Mouse (Mus musculus) T-helper 2 cell (primary cell): Measurements from ENCODE around the gene Scrt2.

Experiments
- in situ Hi-C: fragments of 300-600 bp; cut with MboI, MseI; formaldehyde crosslinking; loops from one replicate; pipeline ENCODE4 v1.15.1; 2025; ENCODE audit warnings: high pct_unique_total_duplicates

The Scrt2 gene

DNA sequence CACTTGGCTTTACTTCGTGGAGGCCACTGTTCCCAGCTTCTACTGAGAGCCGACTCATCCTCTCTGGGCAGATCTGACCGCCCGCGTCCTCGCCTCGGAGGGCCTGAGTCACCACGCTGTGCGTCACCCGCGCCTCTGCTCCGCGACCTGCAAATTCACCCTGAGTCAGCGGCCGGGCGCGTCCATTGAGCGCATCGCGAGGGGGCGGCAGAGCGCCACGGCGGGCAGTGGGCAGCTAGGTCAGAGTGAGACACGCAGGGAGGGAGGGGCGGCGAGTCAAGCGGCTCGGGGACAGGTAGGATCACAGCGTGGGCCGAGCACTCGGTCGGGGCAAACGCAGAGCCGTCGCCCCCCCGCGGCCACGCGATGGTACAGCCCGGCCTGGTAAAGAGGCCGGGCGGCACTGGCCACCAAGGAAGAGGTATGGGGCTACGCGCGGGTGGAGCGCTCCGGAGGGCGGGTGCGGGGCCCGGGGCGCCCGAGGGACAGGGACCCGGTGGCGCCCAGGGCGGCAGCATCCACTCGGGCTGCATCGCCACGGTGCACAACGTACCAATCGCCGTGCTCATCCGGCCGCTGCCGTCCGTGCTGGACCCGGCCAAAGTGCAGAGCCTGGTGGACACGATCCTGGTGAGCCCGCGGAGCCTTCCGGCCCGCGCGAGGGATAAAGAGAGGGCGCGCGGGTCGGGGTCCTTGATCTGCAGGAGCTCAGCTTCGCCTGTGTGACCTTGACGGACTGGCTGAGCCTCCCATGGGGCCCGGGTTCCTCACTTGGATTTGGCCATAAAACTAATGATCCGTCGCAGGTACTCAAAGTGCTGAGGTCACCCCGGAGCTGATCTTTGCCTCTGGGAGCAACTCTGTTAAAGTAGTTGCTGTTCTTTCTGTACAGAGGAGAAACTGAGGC is 24.2 kb downstream of the Scrt2 start, which contains the start of gene Srxn1:
Srxn1 (plus strand) TSS at position 199 of the 907 bp plus-strand sequence.
- in situ Hi-C loops = no loop called here

DNA sequence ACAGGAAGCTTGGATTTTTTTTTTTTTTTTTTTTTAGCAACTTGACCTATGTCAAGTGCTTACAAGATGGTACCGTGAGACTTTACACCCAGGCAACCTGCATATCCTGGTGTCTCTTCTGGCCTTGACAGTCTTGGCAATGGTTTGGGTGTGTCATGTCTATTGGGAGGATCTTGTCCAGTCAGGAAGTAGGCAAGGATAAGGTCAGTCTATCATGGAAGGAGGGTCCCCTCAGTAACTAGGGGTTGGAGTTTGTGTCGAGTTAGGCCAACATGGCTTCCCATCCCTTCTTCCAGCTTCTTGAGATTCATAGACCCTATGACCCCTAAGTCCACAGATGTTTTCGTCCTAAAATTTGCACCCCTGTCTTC is 24.9 kb downstream of the Scrt2 start:
- in situ Hi-C loops = no loop called here

DNA sequence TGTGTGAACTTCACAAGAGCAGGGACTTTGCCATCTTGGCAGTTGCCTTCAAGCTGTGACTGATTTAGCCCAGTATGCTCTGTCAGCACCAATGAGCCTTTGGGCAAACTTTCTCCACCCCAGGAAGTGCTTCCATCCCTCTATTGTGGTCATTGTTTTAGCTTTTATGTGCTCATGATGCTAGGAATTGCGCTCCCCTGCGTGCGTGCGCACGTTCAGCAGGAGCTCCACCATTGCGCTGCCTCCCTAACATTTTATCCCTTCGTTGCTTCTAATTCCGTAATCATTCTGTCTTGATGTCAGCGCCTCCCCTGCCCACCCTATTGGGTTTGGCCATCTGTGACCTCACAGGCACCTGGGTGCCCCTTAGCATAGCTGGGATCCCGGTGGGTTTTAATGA is 25.3 kb downstream of the Scrt2 start:
- in situ Hi-C loops = no loop called here

DNA sequence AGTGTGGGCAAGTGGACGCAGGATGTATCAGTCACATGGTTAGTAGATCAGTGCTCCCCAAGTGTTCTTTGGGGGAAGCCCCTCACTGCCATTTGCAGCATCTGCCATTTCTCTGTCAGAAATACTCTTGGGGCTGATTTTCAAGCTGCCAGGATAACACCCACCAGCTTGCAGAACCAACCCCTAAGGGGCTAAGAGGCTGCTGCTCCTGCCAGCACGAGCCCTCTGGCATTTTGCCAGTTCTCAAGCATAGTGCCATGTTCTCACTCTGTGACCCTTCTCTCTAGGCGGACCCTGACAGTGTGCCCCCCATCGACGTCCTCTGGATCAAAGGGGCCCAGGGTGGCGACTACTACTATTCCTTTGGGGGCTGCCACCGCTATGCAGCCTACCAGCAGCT is 27.4 kb downstream of the Scrt2 start:
- in situ Hi-C loops = no loop called here

DNA sequence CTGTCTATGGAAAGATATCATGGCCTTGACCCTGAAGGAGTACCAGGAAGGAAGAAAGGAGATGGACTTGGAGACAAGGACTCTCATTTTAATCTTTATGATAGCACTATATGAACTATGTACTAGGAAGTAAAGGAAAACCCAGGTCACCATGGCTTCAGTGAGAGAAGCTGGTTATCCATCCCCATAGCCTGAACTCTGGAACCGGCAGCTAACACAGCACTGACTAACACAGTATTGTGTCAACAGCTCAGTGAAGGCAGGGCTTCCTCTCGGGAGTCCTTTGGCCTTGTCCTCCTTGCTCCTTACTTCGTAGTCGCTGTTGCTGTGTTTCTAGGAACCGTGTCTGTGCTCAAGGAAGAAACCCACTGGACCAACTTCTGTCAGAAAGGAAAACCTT is 28.1 kb downstream of the Scrt2 start:
- in situ Hi-C loops = no loop called here

DNA sequence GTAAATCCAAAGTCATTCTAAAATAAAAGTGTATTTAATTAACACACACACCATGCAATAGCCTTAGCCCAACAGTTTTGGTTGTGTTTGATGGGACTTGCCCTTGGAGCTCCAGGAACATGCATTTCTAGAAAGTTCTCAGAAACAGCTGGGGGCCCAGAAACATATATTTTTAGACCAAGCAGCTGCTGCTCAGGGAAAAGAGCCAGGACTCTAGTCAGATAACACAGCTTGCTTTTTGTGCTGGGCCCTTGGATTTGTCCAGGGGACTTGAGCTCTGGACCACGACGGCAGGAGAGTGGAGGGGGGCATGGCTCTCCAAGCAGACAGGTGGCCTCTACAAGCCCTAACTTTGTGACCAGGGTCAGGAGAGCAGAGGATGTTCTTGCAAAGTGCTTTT is 30.0 kb downstream of the Scrt2 start:
- in situ Hi-C loops = no loop called here

DNA sequence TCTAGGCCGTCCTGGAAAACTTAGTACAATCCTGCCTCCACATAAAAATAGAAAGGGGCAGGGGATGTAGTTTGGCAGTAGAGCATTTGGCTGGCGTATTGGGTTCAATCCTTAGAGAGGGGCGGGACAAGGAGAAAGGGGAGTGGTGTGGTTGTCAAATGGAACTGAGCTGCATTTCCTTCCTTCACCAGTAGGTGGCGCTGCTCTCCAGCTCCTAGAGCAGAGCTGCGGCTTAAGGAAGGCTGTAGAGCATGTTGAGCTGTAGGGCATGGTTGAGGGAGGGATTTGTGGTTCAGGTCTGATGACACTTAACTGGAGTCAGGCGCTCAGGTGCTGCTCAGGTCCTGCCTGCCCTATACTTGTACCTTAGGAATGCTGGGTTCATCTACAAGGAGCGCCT is 30.6 kb downstream of the Scrt2 start:
- in situ Hi-C loops = no loop called here

DNA sequence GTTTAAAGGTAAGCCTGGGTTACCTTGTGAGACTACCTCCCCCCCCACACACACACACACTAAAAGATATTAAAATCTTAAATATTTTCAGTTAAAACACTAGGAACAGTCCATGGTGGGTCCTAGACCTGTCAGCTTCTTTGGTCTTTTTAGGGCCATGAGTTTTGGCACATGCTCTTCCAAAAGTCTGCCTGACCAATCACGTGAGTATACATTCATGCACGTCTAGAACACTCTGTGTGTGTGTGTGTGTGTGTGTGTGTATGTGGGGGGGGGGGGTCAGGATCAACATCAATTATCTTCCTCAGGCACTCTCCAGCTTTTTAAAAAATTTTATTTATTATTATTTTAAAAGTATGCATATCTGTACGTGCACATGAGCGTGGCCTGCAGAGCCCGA is 31.2 kb downstream of the Scrt2 start:
- in situ Hi-C loops = no loop called here

DNA sequence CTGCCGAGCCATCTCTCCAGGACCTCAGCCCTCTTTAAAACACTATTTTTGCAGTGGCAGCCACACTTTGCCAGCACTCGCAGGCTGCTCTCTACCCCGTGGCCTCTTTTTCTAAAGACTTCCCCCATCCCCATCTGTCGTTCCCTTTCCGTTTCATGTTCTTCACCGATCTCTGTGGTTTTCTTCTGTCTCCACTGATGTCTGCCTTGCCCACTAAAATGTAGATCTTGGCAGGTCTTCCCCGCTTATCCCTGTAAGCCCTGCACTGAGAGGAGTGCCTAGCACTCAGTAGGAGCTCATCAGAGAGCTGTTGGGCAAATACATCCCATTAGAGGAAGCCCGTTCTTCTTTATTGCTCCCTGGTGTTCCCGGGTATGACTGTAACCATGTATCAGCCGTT is 31.6 kb downstream of the Scrt2 start:
- in situ Hi-C loops = no loop called here

DNA sequence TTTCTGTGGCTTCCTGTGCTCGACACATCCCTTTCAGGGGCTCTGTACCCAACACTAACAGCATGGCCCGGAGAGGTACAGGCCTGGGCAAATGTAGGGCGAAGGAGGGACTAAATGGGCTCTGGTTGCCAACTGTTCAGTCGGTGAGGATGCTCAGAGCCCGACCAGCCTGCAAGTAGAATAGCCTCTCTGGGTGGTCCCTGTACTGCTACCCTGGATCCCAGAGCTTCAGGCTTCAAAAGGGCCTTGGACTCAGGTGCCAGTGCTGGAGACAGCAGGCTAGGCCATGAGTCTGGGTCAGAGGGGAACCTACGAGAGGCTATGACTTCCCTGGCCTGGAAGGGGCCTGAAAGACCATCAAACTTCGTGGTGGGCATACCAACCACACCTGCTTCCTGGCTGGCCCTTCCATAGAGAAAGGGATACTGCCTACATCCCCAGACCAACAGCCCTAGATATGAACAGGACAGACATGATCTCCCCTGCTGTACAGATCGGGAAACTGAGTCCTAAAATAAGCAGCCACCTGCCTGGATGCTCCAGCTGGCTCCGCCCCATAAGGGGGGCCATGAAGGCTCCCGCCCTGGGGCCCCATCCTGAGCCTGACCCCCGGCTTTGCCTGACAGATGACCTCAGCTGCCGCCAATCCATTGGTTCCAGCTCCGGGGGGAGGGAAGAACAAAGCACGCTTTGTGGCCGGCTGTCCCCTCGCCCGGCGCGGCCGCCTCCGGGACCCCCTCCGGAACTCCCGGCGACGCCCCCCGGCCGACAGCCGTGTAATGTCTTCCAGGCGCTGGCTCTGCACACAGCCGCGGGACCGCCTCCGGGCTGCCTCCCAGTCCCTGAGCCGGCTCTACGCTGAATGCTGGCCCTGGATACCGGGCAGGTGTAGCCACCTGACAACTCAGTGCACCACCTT is 33.0 kb downstream of the Scrt2 start:
- in situ Hi-C loops = no loop called here

DNA sequence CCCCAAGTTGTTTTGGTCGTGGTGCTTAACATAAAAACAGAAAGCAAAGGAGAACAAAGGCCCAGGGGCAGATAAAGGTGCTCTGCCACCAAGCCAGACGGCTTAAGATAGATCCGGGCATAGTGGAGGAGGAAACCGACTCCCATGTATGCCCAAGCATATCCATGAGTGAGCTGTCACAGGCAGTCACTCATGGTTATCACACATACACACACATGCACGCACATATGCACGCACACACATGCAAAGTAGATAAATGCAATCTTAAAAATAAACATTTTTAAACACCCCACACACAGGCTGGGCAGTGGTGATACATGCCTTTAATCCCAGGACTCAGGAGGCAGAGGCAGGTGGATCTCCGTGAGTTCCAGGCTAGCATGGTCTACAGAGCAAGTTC is 36.4 kb downstream of the Scrt2 start:
- in situ Hi-C loops = no loop called here

DNA sequence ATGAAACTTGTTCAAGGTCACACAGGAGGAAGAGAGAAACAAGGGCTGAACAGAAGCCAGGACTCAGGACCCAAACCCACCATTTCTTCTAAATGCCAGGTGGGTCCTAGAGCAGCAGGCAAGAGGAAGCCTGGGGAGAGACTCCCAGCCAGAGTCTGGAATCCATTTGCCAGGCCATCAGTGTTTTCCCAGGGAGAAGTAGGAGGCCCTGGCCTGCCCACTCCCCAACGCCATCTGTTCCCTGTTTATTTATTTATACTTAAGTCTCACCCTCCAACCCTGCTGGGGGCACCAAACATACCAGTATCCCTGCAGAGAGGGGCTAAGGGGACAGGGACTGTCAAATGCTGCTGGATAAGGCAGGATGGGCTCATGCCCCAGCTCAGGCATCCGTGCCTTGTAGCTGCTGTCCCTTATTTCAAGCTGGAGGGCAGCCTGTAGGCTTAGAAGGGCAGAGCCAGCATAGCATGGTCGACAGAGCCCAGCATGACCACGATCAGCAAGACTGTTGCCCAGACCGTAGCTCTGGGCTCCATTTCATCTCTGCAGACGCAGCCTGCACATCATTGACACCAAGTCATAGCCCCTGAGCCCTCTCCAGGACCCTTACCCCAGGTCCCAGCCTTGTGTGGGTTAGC is 38.0 kb downstream of the Scrt2 start:
- in situ Hi-C loops = no loop called here

DNA sequence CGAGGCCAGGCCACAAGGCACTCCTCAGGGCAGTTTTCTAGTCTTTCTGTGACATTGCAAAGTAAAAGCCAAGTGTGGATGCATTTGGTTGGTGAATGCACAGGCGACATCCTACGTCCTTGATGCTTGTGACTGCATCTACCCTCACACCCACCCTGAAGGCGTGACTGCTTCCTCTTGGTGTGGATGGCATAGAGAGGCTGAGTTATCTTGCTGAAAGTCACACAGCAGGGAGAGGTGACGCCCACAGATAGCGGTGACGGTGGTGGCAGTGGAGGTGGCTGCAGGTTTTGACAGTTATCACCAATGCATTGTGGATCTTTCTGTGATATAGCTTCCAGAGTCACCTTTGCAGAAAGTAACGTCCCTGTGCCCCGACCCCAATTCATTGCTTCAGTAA is 41.6 kb downstream of the Scrt2 start:
- in situ Hi-C loops = no loop called here

DNA sequence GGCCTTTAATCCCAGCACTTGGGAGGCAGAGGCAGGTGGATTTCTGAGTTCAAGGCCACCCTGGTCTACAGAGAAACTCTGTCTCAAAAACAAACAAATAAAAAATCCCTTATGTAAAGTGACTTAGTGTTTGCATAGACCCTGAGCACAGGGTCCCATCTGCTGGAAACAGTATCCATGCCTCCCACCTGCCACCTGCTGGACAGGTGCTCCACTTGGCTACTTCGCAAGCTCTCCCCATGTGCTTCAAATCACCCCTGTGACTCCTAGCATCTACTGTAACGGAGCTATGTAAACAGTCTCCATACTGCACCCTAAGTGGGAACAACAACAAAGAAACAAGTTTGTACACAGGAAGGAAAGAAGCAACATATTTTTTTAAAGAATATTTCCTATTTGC is 47.3 kb downstream of the Scrt2 start:
- in situ Hi-C loops = no loop called here

DNA sequence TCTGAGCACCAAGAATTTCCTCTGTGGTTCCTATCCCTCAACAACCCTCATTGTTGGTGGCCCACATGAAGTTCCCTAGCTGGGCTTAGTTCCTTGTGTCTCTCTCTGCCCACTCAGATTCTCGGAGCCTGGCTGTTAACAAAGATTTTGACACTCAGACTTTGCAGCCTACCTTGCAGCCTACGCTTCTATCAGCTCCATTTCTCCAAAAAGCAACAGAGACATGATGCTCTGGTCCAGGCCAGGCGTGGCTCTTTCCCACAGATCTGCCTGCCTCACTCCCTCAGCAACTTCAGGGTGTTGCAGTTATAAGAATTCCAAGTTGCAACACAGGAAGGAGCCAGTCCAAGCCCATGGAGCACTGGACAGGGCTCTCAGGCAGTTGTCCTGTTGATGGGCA is 48.4 kb downstream of the Scrt2 start:
- in situ Hi-C loops = no loop called here

DNA sequence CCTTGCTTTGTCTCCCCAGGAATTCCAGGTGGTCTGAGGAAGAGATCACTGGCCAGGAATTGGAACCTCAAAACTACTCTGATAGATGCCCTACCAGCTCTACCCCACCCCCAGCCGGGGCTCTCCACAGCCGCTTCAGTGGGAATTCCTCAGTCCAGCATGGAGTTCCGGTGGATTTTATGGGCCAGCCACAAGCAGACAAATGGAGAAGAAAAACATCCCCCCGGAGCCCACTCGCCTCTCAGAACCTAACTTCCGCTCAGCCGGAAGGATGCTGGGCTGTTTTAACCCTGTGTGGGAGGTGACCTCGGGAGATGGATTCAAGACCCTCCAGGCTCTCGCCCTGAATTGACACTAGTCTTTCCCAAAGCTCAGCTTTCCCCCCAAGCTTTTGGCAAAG is 50.7 kb downstream of the Scrt2 start:
- in situ Hi-C loops = no loop called here

DNA sequence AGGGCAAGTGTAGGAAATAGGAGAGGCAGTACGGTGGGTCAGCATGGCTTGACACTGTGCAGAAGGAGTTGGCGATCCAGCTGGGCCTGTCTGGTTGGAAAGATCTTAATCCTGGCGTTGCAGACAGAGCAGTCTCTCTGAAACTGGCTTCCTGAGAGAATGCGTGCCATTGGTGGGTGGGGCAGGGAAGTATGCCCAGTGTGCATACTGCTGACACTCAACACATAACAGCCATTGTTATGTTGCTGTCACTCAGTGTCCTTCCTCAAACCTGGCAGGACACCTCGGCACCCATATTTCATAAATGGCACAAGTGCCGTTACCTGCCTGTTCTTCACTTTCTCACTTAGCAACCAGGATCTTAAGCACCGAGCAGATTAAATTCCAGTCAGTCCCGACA is 51.4 kb downstream of the Scrt2 start:
- in situ Hi-C loops = no loop called here

DNA sequence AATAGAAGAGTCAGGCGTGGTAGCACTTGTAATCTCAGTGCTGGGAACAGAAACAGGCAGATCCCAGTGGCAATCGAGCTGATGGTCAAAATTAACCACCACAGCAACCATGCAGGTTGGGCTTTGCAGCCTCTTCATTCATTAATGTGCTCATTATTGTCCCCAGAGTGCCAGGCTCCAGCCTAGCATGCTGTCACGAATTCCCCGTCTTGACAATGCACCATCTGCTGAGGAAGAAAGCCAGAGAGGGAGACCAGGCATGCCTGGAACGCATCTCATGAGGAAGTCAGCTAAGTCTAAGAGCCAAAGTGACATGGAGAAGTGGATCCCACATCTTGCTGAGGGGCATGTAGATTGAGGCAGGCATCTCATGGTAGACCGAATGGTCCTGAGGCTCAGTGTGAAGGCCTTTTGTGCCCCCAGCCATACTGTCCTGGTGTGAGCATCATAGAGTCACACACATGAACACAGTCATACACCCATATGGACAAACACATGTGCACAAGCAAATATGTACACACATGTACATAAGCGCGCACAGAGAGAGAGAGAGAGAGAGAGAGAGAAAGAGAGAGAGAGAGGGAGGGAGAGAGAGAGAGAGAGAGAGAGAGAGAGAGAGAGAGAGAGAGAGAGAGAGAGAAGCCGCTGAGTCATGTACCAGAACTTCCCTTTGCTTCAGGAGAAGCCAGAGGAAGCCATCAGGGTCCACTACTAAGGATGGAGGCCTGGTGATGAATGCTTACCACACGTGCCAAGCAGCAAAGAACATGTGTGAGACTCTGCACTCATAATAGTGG is 58.1 kb downstream of the Scrt2 start:
- in situ Hi-C loops = no loop called here

DNA sequence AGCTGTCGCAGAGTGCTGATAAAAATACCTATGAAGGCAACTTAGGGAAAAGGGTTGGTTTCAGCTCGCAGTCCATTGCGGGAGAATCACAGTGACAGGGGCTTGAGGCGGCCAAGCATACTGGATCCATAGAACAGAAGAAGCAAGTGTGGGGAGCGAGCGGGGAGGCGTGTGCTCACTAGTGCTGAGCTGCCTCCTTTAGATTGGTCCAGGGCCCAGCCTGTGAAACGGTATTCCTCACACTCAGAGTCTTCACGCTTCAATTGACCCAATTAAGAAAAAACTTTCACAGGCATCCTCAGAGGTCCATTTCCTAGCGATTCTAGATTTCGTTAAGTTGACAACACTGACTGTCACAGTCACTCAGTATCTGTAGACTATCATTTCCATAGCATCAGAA is 59.6 kb downstream of the Scrt2 start:
- in situ Hi-C loops = no loop called here

DNA sequence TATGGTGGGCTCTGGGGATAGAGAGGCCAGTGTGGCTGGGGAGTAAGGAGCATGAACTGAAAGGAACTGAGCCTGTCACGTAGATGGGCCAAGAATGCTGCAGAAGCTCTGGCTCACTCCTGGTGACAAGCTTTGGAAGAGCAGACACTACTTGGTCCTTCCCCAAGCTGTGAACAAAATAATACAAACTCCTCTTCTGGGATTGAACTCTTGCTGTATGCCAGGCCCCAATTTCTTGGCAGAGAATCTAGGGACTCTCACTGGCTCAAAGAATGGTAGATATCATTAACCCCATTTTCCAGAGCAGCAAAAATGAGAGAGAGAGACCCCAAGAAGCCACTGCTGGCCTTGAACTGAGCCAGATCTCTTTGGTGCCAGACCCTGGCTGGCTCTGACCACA is 60.2 kb downstream of the Scrt2 start:
- in situ Hi-C loops = no loop called here

DNA sequence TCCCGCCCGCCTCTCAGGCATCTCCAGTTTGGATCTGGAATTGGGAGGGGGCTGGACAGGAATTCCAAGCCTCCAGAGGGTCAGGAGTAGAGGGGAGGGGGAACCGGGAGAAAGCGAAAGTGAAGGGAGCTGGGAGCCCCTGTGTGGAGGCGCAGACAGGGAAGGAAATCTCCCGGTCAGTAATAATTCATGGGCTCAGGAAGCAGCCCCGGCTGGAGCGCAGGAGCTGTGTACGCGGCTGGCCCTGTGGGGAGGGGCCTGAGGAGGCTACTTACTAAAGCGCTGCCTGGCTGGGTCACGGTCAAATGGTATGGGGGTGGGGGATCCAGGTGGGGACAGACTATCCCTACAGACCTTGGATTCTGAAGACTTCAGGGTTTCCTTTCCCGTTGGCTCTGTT is 60.7 kb downstream of the Scrt2 start:
- in situ Hi-C loops = no loop called here
